Mouse (Mus musculus): ENCODE results near the gene Ccr10. TPM values are rescaled to one million over a fixed set of nuclear protein-coding genes. Genes with fewer than 3 reads are reported as not detected.

Ccr10 gene
- polyA plus RNA-seq, 1 experiment from 2014 or later: 0.13 TPM

DNA sequence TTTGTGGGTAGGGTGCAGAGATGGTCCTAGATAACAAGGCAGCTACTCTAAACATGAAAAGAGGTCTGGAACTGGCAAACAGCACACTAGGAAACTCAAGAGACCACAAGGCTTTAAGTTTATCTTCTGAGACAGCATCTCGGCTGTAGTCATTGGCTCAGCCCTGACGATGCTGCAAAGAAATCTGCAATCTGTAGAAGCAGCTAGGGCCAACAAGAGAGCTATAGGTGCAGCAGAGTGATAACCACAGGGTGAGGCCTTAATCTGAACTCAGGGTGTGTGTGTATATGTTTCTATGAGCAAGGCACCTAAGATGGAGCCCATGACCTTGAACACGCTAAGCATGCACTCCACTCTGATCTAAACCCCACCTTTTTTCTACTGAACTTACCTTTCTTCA lies 24.3 kb upstream of the Ccr10 start:
- no peak for ATAC-seq (ENCODE audit: insufficient number of reproducible peaks, low FRiP score, low TSS enrichment, low read depth)
- Histone ChIP-seq H3K36me3 (ENCODE audit: control insufficient read depth, insufficient read depth, low read length) (peaks cover 9% of the 10 kb centered on the region), H3K9ac (ENCODE audit: low read length) (no peak overlapping the region), H3K4me3 (ENCODE audit: low read depth, low read length) (no peak overlapping the region), H3K9me3 (ENCODE audit: control insufficient read depth, low read length) (no peaks in the 10 kb centered on the region), H3K4me1 (ENCODE audit: control insufficient read depth, insufficient read depth, low read length) (no peaks in the 10 kb centered on the region), H3K4me2 (ENCODE audit: low read depth, severe bottlenecking) (no peak overlapping the region), H3K27me3 (ENCODE audit: control insufficient read depth, insufficient read depth, low read length) (no peaks in the 10 kb centered on the region), H3K27ac (replicated peaks; ENCODE audit: low read depth, low read length) (no peak overlapping the region)
- WGBS: 84% methylated on average over 3 of the region's 3 CpGs
- no peak for DNase-seq (ENCODE audit: low spot score)

DNA sequence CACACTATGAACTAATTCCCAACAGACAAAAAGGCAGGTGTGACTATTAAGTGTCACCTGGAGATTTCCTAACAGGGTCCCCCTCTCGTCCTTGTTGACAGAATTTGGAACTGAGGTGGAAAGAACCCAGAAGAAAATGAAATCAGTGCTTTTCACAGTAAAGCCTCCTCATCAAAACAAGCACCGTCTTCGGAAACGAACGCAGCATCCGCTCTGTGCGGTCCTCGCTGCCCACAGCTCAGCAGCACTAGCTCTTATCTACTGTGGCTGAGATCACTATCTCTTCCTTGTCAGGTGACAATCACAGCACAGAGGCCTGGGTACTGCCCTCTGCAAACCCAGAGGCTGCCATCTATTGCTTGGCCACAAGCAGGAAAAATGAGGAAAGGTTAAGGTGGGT lies 20.9 kb upstream of the Ccr10 start:
- Histone ChIP-seq H3K9me3 (ENCODE audit: control insufficient read depth, low read length) (no peaks in the 10 kb centered on the region), H3K27me3 (ENCODE audit: control insufficient read depth, insufficient read depth, low read length) (no peaks in the 10 kb centered on the region), H3K9ac (ENCODE audit: low read length) (no peak overlapping the region), H3K4me2 (ENCODE audit: low read depth, severe bottlenecking) (no peak overlapping the region), H3K4me3 (ENCODE audit: low read depth, low read length) (no peak overlapping the region), H3K27ac (replicated peaks; ENCODE audit: low read depth, low read length) (no peak overlapping the region), H3K36me3 (ENCODE audit: control insufficient read depth, insufficient read depth, low read length) (peaks cover 7% of the 10 kb centered on the region), H3K4me1 (ENCODE audit: control insufficient read depth, insufficient read depth, low read length) (no peaks in the 10 kb centered on the region)
- WGBS: 88% methylated on average over 8 of the region's 8 CpGs
- DNase-seq (ENCODE audit: low spot score) (no peak), ATAC-seq (ENCODE audit: insufficient number of reproducible peaks, low FRiP score, low TSS enrichment, low read depth) (no peak)

DNA sequence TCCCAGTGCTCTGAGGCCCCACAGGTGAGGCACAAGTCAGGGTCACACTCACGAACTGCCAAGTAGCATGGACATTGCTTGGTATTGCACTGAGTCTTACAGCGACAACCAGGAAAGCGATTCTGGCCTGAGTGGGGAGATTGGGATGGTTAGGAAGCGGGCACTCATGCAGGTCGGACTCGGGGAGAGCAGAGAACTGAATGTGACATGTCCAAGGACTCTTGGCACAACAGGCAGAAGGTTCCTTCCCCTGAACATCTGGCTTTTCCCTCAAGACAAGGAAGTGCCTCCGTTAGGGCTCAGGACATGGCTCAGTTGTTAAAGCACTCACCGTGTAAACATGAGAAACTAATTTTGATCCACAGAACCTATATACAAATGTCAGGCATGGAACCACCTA lies 20.3 kb upstream of the Ccr10 start:
- 0 out of 2 replicates have a peak, but pooled peaks cover 3% of the 10 kb centered on the region for H3K4me1 ChIP-seq (ENCODE audit: control insufficient read depth, insufficient read depth, low read length)
- no peak for DNase-seq (ENCODE audit: low spot score)
- no peak overlapping the region for H3K4me2 ChIP-seq (ENCODE audit: low read depth, severe bottlenecking)
- peaks cover 7% of the 10 kb centered on the region for H3K36me3 ChIP-seq (ENCODE audit: control insufficient read depth, insufficient read depth, low read length)
- no peaks in the 10 kb centered on the region for H3K9me3 ChIP-seq (ENCODE audit: control insufficient read depth, low read length)
- no peak overlapping the region for H3K9ac ChIP-seq (ENCODE audit: low read length)
- H3K4me3 ChIP-seq (ENCODE audit: low read depth, low read length): no peak overlapping the region
- no peak for ATAC-seq (ENCODE audit: insufficient number of reproducible peaks, low FRiP score, low TSS enrichment, low read depth)
- 90% methylated on average over 8 of the region's 8 CpGs for WGBS
- H3K27me3 ChIP-seq (ENCODE audit: control insufficient read depth, insufficient read depth, low read length): no peaks in the 10 kb centered on the region
- H3K27ac ChIP-seq (replicated peaks; ENCODE audit: low read depth, low read length): no peak overlapping the region

DNA sequence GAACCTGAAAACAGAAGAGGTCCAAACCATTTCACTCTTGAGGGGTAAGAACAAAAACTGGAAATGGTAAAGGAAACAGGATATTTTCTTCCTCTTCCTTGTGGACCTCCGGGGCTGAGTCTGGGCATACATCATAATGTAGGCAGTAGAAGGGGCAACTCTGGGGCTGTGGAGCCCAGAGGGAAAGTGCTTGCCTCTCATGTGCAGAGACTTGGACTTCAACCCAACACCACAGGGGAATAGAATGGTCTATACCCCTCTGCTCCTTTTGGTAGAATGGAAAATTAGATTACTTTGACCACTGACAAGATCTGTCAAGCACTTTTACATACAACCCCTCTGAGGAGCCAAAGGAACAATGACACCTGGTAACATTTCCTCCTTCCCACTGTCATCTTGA lies 19.9 kb upstream of the Ccr10 start:
- Histone ChIP-seq H3K9me3 (ENCODE audit: control insufficient read depth, low read length) (no peaks in the 10 kb centered on the region), H3K4me2 (ENCODE audit: low read depth, severe bottlenecking) (no peak overlapping the region), H3K9ac (ENCODE audit: low read length) (no peak overlapping the region), H3K27ac (replicated peaks; ENCODE audit: low read depth, low read length) (no peak overlapping the region), H3K27me3 (ENCODE audit: control insufficient read depth, insufficient read depth, low read length) (no peaks in the 10 kb centered on the region), H3K36me3 (ENCODE audit: control insufficient read depth, insufficient read depth, low read length) (peaks cover 7% of the 10 kb centered on the region), H3K4me3 (ENCODE audit: low read depth, low read length) (no peak overlapping the region), H3K4me1 (ENCODE audit: control insufficient read depth, insufficient read depth, low read length) (peaks cover 7% of the 10 kb centered on the region)
- ATAC-seq (ENCODE audit: insufficient number of reproducible peaks, low FRiP score, low TSS enrichment, low read depth) (no peak), DNase-seq (ENCODE audit: low spot score) (no peak)
- WGBS: 90% methylated on average over 1 of the region's 1 CpGs

DNA sequence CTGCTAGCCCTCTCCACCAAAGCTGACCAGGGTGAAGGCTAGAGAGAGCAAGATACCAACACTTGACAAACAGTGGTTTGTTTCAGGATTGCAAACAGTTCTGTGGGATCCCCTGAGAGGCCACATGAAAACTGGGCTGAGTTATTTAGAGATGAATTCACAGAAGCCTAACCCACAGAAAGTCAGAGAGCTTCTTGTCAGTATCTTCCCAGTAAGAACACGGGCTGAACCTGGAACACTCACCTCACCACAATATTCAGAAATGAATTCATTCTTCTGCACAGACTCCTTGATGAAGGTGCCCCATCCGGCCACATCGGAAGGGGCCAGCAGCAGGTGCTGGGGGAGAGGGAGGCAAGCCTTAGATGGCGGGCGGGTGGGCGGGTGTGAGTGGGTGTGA lies 19.4 kb upstream of the Ccr10 start:
- no peak for ATAC-seq (ENCODE audit: insufficient number of reproducible peaks, low FRiP score, low TSS enrichment, low read depth)
- 90% methylated on average over 6 of the region's 6 CpGs for WGBS
- H3K36me3 ChIP-seq (ENCODE audit: control insufficient read depth, insufficient read depth, low read length): peaks cover 7% of the 10 kb centered on the region

DNA sequence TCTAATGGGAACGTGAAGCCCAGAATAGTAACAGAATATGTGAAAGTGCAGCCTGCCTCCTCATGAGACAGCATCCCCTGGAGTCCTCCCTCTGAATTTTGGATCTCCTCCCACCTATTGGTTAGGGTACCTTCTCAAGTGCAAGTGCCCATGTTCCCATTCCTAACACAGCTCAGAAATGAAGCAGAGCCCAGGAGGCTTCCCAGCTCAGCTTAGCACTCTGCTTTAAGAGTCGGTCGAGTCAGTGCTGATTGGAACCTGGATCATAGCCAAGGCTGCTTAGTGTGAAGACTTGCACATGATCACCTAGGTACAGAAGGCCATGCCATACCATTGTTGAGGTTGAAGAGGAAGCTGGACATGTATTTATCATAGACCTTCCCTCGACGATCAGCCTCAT lies 18.9 kb upstream of the Ccr10 start:
- no peak overlapping the region for H3K27ac ChIP-seq (replicated peaks; ENCODE audit: low read depth, low read length)
- DNase-seq (ENCODE audit: low spot score) (no peak), ATAC-seq (ENCODE audit: insufficient number of reproducible peaks, low FRiP score, low TSS enrichment, low read depth) (no peak)
- H3K4me1 ChIP-seq (ENCODE audit: control insufficient read depth, insufficient read depth, low read length): peaks cover 15% of the 10 kb centered on the region
- no peaks in the 10 kb centered on the region for H3K9me3 ChIP-seq (ENCODE audit: control insufficient read depth, low read length)
- no peak overlapping the region for H3K4me2 ChIP-seq (ENCODE audit: low read depth, severe bottlenecking)
- 94% methylated on average over 5 of the region's 5 CpGs for WGBS
- no peak overlapping the region for H3K4me3 ChIP-seq (ENCODE audit: low read depth, low read length)
- H3K27me3 ChIP-seq (ENCODE audit: control insufficient read depth, insufficient read depth, low read length): no peaks in the 10 kb centered on the region
- no peak overlapping the region for H3K9ac ChIP-seq (ENCODE audit: low read length)
- peaks cover 3% of the 10 kb centered on the region for H3K36me3 ChIP-seq (ENCODE audit: control insufficient read depth, insufficient read depth, low read length)

More for the DNA sequence above, 19.4 kb upstream of the Ccr10 start:
- no peak overlapping the region for H3K27ac ChIP-seq (replicated peaks; ENCODE audit: low read depth, low read length)
- DNase-seq (ENCODE audit: low spot score): no peak
- H3K4me3 ChIP-seq (ENCODE audit: low read depth, low read length): no peak overlapping the region
- no peaks in the 10 kb centered on the region for H3K27me3 ChIP-seq (ENCODE audit: control insufficient read depth, insufficient read depth, low read length)
- H3K4me2 ChIP-seq (ENCODE audit: low read depth, severe bottlenecking): no peak overlapping the region
- no peaks in the 10 kb centered on the region for H3K9me3 ChIP-seq (ENCODE audit: control insufficient read depth, low read length)
- no peak overlapping the region for H3K9ac ChIP-seq (ENCODE audit: low read length)
- H3K4me1 ChIP-seq (ENCODE audit: control insufficient read depth, insufficient read depth, low read length): peaks cover 11% of the 10 kb centered on the region

DNA sequence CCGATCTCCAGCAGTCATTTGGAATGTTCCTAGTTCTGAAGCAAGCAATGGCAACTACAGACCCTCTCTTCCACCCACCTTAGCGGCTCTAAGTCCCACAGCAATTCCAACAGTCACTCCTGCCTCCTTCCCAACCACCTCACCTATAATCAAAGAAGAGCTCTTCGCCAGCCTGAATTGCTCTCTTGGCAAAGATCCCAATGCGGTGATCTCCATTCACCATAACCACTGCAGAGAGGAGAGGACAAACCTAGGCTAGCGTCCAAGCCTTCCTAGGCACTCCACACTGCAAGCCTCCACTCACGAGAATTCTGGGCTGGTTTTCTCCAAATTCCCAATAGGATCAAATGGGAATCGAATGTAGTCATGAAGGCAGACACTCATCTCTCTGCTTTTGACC lies 17.8 kb upstream of the Ccr10 start:
- Histone ChIP-seq H3K4me2 (ENCODE audit: low read depth, severe bottlenecking) (no peak overlapping the region), H3K4me1 (ENCODE audit: control insufficient read depth, insufficient read depth, low read length) (peaks cover 15% of the 10 kb centered on the region), H3K9ac (ENCODE audit: low read length) (no peak overlapping the region), H3K27ac (replicated peaks; ENCODE audit: low read depth, low read length) (no peak overlapping the region), H3K27me3 (ENCODE audit: control insufficient read depth, insufficient read depth, low read length) (no peaks in the 10 kb centered on the region), H3K9me3 (ENCODE audit: control insufficient read depth, low read length) (no peaks in the 10 kb centered on the region), H3K36me3 (ENCODE audit: control insufficient read depth, insufficient read depth, low read length) (no peaks in the 10 kb centered on the region; the same call in 1 of the 2 replicates), H3K4me3 (ENCODE audit: low read depth, low read length) (no peak overlapping the region)
- DNase-seq (ENCODE audit: low spot score) (no peak), ATAC-seq (ENCODE audit: insufficient number of reproducible peaks, low FRiP score, low TSS enrichment, low read depth) (no peak)
- 92% methylated on average over 7 of the region's 7 CpGs for WGBS

DNA sequence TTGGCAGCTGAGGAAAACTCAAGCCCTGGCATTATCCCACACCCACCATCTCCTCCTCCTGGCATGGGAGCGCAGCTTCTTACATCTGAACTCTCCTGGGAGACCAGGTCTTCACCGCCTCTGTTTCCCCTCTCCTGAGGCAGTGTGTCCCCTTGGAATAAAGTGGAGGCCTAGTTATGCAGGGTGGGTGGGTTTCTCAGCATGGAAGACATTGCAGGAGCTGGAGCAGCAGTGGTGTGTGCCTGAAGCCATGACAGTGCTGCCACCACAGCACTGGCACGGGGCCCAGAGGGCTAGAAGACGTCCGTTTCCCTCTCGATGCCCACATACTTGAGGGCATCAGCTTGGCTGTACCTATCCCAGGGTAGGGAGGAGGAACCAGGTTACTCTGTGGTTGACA lies 17.4 kb upstream of the Ccr10 start:
- H3K4me2 ChIP-seq (ENCODE audit: low read depth, severe bottlenecking): no peak overlapping the region
- H3K4me3 ChIP-seq (ENCODE audit: low read depth, low read length): no peak overlapping the region
- ATAC-seq (ENCODE audit: insufficient number of reproducible peaks, low FRiP score, low TSS enrichment, low read depth) (no peak), DNase-seq (ENCODE audit: low spot score) (no peak)
- H3K27me3 ChIP-seq (ENCODE audit: control insufficient read depth, insufficient read depth, low read length): no peaks in the 10 kb centered on the region
- H3K4me1 ChIP-seq (ENCODE audit: control insufficient read depth, insufficient read depth, low read length): peaks cover 15% of the 10 kb centered on the region
- H3K9me3 ChIP-seq (ENCODE audit: control insufficient read depth, low read length): no peaks in the 10 kb centered on the region
- H3K36me3 ChIP-seq (ENCODE audit: control insufficient read depth, insufficient read depth, low read length): no peaks in the 10 kb centered on the region
- WGBS: 93% methylated on average over 6 of the region's 6 CpGs
- no peak overlapping the region for H3K27ac ChIP-seq (replicated peaks; ENCODE audit: low read depth, low read length)
- H3K9ac ChIP-seq (ENCODE audit: low read length): no peak overlapping the region

DNA sequence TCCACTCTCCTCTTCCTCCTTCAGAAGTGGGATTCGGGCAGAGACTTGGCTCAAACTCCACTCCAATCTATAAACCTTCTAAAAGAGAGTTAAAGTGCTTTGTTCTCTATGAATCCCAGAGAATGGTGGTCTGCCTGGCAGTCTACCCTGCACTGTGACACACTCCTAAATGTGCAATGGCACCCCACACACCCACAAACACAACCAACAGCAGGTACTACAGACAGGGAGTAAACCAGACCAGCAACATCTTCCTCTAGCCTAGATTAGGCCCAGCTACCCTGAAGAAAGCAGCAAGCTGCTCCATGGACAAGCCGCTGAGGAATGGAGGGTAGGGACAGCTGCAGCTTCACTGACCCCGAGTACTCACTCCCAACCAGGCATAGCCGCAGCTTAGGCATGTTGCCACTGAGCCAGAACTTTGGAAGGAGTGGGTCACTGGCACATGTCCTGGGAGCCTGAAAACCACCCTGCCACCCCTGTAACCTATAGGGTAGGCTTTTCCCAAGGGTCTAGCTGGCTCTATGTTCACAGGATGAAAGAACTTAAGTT lies 16.8 kb upstream of the Ccr10 start:
- no peak overlapping the region for H3K4me3 ChIP-seq (ENCODE audit: low read depth, low read length)
- H3K9me3 ChIP-seq (ENCODE audit: control insufficient read depth, low read length): no peaks in the 10 kb centered on the region
- no peak overlapping the region for H3K9ac ChIP-seq (ENCODE audit: low read length)
- no peaks in the 10 kb centered on the region for H3K36me3 ChIP-seq (ENCODE audit: control insufficient read depth, insufficient read depth, low read length)
- 87% methylated on average over 4 of the region's 4 CpGs for WGBS
- no peaks in the 10 kb centered on the region for H3K27me3 ChIP-seq (ENCODE audit: control insufficient read depth, insufficient read depth, low read length)
- DNase-seq (ENCODE audit: low spot score): no peak
- H3K27ac ChIP-seq (replicated peaks; ENCODE audit: low read depth, low read length): no peak overlapping the region
- no peak overlapping the region for H3K4me2 ChIP-seq (ENCODE audit: low read depth, severe bottlenecking)
- H3K4me1 ChIP-seq (ENCODE audit: control insufficient read depth, insufficient read depth, low read length): peaks cover 15% of the 10 kb centered on the region
- no peak for ATAC-seq (ENCODE audit: insufficient number of reproducible peaks, low FRiP score, low TSS enrichment, low read depth)
